Mouse (Mus musculus) left cerebral cortex, postnatal 25 days (tissue): ENCODE data around the gene Olfr1382. TPM values are rescaled to one million over a fixed set of nuclear protein-coding genes. Genes with fewer than 3 reads are reported as not detected.
"Not testable (repeated sequence)": the region's sequence is repeated elsewhere in the genome, so short reads cannot be mapped to it uniquely, and the experiment has no call there.

Source experiments
- DNase-seq, 2 experiments: peaks; one replicate each; pipeline ENCODE4 v3.0.0; 2022; ENCODE audit warnings: low spot score in 2 of 2, mixed read lengths in 1 of 2
- intact Hi-C: fragments of 180-260 bp; cut with DNase I; formaldehyde crosslinking; loops from one replicate; pipeline ENCODE4 v1.15.1; 2025
- total RNA-seq, 2 experiments: library from RNA; stranded (reverse); gene quantifications; 2 replicates each; pipeline ENCODE4 v1.2.3; 2021

The Olfr1382 gene
- not detected for total RNA-seq

DNA sequence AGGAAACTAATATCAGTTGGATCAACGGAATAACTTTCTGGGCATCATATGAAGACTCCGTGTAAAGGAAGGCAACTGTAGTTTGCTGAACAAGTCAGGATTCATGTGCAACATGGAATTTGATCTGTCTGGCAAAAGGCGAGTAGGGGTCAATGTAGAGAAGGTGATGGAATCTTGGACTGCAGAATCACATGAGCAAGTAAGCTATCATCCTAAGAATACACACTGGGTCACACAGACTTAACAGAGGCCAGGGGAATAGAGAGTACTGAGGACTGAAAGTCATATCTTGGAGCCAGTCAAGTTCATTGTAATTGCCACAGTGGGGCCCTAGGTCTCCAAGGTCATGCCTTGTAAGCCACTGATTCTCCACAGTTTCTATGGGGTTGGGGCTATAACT lies at the start of gene Olfr1382:
Gene Olfr1382 (plus strand): TSS at position 301 of the 400 bp plus-strand sequence.
- no peak for DNase-seq
- intact Hi-C loops, result loop anchor here (10.0 kb wide), 1 partner anchor 353 kb away; no protein-coding TSS in a partner anchor

DNA sequence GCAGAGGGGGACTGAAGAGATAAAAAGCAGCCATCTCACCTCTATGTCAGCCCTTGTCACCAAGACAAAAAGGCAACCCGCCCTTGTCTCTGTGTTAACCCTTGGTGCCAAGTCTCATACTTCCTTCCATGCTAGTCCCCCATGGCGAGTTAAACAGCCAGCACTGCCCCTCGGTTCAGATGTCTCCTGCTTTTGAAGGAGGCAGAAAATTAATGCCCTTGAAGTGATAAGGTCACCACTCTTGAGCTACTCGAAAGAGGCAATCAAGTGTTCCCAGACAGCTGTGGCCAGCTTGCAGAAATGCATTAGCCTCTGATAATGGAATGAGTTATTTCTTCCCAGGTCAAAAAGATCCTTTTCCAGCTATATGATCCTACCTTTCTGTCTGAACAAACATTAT lies 42.1 kb upstream of the Olfr1382 start:
- intact Hi-C loops, result no loop called here
- DNase-seq, result no peak

GRCm38 (mm10) chr11:49488770-49489169 lies 39.3 kb upstream of the Olfr1382 start, which contains the start of gene Olfr1385:
TSS of gene Olfr1385 (plus strand) at chr11:49489070.
- intact Hi-C loops, DNase-seq: not testable (repeated sequence)

DNA sequence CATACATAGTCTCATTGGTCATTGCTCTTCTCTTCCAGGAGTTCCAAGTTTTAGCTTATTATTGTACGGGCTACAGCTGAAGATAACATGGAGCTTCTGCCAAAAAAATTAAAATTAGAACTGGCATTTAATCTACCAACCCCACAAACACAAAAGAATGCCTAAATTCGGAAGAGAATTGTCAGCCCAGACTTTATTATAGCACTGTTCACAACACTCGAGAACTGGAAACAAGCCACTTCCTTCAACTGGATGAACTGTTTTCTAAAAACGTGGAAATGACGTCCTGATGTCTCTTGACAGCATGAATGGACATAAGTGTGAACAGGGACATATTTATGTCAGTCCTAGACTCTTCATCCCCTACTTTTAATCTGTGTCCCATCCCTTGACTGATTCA lies 10.0 kb upstream of the Olfr1382 start:
- peak; percentile 10 to 72 for DNase-seq
- intact Hi-C loops, result loop anchor here (5.0 kb wide), 1 partner anchor 191 kb away; no protein-coding TSS in a partner anchor

DNA sequence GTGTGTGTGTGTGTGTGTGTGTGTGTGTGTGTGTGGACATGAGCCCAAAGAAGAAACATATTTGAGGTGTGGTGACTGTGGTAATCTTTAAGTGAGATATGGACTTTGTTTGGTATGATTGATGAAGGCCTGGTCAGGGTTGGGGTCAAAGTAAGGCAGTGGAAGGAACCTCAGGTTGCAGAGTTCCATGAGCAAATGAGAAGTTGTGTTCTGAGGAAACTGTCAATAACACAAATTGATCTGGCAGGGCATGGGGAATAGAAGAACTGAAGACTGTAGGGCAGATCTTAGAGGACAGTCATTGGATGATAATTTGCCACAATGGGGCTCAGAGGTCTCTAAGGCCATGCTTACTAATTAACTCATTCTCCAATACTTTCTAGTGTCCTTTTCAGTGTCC lies 8.7 kb upstream of the Olfr1382 start, which contains the start of gene Olfr1383:
Gene Olfr1383 (plus strand): TSS at position 301 of the 400 bp plus-strand sequence.
- DNase-seq, result no peak
- intact Hi-C loops, result loop anchor here (5.0 kb wide), 1 partner anchor 192 kb away; no protein-coding TSS in a partner anchor

GRCm38 (mm10) chr11:49532761-49533160 lies 4.7 kb downstream of the Olfr1382 start:
- intact Hi-C loops, result loop anchor here (10.0 kb wide), 1 partner anchor 258 kb away; the partner anchor contains the start of gene Olfr1393
- no peak for DNase-seq

- DNase-seq, result peak; percentile 51 to 73
- intact Hi-C loops, result loop anchor here (5.0 to 10.0 kb wide), 2 partner anchors 262 to 344 kb away; partner anchors contain the start of gene Olfr1393
Measured at GRCm38 (mm10) chr11:49536631-49537030, 8.6 kb downstream of the Olfr1382 start.

DNA sequence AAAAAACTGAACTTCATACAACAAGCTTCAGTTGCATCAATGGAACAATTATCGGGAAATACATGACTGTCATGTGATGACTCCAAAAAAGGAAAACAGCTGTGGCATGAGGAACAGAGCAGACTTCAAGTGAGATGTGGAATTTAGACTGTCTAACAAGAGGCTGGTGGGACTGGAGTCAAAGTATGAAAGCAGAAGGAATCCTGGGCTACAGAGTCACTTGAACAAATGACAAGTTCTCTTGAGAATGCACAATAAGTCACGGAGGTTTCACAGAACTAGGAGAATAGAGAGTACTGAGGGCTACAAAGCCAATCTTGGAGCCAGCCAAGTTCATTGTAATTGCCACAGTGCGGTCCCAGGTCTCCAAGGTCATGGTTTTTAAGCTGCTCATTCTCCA lies 15.1 kb downstream of the Olfr1382 start, which contains the start of gene Olfr1381:
Gene Olfr1381 (plus strand): TSS at position 301 of the 400 bp plus-strand sequence.
- DNase-seq, intact Hi-C loops: not testable (repeated sequence)

GRCm38 (mm10) chr11:49554033-49554432 lies 26.0 kb downstream of the Olfr1382 start:
- intact Hi-C loops, result loop anchor here (5.0 kb wide), 1 partner anchor 682 kb away; the partner anchor contains the start of gene Irgm1
- DNase-seq, result peak; percentile 9 to 28

- DNase-seq, intact Hi-C loops: not testable (repeated sequence)
Measured at GRCm38 (mm10) chr11:49556578-49556977, 28.5 kb downstream of the Olfr1382 start, which contains the start of gene Olfr1380. TSS of gene Olfr1380 (plus strand) at chr11:49556878.

- DNase-seq, result not testable (repeated sequence)
- intact Hi-C loops, result loop anchor here (10.0 kb wide), 1 partner anchor 1590 kb away; no protein-coding TSS in a partner anchor
Measured at GRCm38 (mm10) chr11:49575054-49575453, 47.0 kb downstream of the Olfr1382 start.

DNA sequence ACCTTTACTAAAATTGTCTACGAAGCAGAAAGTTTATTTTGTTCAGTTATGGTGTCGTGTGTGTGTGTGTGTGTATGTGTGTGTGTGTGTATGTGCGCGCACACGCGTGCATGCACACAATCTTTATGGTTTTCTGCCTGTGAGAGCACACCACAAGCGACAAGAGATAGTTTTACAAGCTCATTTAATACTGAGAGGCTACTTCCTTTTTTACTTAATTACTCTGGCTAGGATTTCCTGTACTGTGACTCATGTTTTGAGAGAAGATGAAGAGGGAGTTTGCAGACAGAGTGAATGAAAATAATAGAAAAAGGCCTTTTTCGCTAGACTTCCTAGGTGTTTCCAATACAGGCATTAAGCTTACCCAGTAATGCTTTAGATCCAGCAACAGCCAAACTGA lies 52.4 kb downstream of the Olfr1382 start:
- DNase-seq, intact Hi-C loops: not testable (repeated sequence)

Other genes starting within 250 kb of the Olfr1382 start
- under 1 TPM; 0.23 to 0.34 TPM for gene Olfr1393, start 249.9 kb upstream of the Olfr1382 start, total RNA-seq
- gene Olfr1392, start 243.0 kb upstream of the Olfr1382 start, total RNA-seq, result under 1 TPM in 1 of 2 experiments, not detected in 1; 0.14 TPM
- not detected for gene Olfr10, start 223.5 kb upstream of the Olfr1382 start, total RNA-seq
- gene Olfr1391, start 205.5 kb upstream of the Olfr1382 start, total RNA-seq, result not detected
- gene Olfr1390, start 193.1 kb upstream of the Olfr1382 start, total RNA-seq, result not detected
- not detected for gene Olfr1389, start 105.2 kb upstream of the Olfr1382 start, total RNA-seq
- gene Olfr1388, start 91.6 kb upstream of the Olfr1382 start, total RNA-seq, result under 1 TPM; 0.18 to 0.34 TPM
- not detected for gene Olfr1387, start 72.9 kb upstream of the Olfr1382 start, total RNA-seq
- not detected for gene Olfr1386, start 63.2 kb upstream of the Olfr1382 start, total RNA-seq
- not detected for gene Olfr1385, start 39.2 kb upstream of the Olfr1382 start, total RNA-seq
- not detected for gene Olfr1384, start 21.5 kb upstream of the Olfr1382 start, total RNA-seq
- not detected for gene Olfr1383, start 8.6 kb upstream of the Olfr1382 start, total RNA-seq
- gene Olfr1381, start 15.2 kb downstream of the Olfr1382 start, total RNA-seq, result not detected
- gene Olfr1380, start 28.6 kb downstream of the Olfr1382 start, total RNA-seq, result not detected
- 1 to 10 TPM; 2.3 to 2.6 TPM for gene Flt4, start 81.0 kb downstream of the Olfr1382 start, total RNA-seq
- gene Scgb3a1, start 135.4 kb downstream of the Olfr1382 start, total RNA-seq, result under 1 TPM in 1 of 2 experiments, not detected in 1; 0.78 TPM
- gene Cnot6, start 184.5 kb downstream of the Olfr1382 start, total RNA-seq, result 10 to 100 TPM; 44.7 to 51.6 TPM